Mouse (Mus musculus): ENCODE data around the gene Reep1. TPM values are rescaled to one million over a fixed set of nuclear protein-coding genes. Genes with fewer than 3 reads are reported as not detected.

Gene Reep1
- total and polyA plus RNA-seq, 2 experiments from 2014 or later, result 213 to 319 TPM

DNA sequence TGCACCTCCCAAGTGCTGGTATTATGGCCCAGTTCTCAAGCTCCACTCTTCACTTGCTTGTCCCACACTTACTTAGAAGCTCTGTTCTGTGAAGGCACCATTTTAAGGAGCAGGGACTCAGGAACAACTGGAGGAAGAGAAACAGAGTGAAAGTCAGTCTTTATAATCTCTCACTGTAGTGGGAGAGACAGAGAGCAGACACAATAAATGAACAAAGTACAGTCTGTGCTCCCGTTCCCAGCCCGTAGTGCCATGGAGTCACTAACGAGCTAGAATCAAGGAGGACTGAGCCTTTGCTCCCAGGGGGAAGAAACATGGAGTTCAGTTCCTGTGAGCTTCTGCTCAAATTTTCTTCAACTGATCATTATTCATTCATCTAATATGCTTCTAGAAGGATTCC lies 11.8 kb upstream of the Reep1 start:
- H3K4me1 ChIP-seq (ENCODE audit: insufficient read depth, low read length), result no peaks in the 10 kb centered on the region
- DNase-seq (ENCODE audit: low spot score) (no peak), ATAC-seq (no peak)
- WGBS, result 68% methylated on average over 3 of the region's 3 CpGs
- no peaks in the 10 kb centered on the region for H3K36me3 ChIP-seq (ENCODE audit: insufficient read depth, low read length)
- no peaks in the 10 kb centered on the region for H3K9me3 ChIP-seq (ENCODE audit: low read length)
- H3K4me3 ChIP-seq (ENCODE audit: low read length), result no peak overlapping the region
- H3K27me3 ChIP-seq (ENCODE audit: insufficient read depth, low read length), result no peaks in the 10 kb centered on the region
- no peak overlapping the region for H3K27ac ChIP-seq
- H3K4me2 ChIP-seq (ENCODE audit: low read depth, low read length), result no peak overlapping the region
- no peak overlapping the region for H3K9ac ChIP-seq (replicated peaks; ENCODE audit: low read length)
- TF ChIP-seq CTCF (IDR thresholded peaks at IDR 0.05; ENCODE audit: low read depth), result no peak

DNA sequence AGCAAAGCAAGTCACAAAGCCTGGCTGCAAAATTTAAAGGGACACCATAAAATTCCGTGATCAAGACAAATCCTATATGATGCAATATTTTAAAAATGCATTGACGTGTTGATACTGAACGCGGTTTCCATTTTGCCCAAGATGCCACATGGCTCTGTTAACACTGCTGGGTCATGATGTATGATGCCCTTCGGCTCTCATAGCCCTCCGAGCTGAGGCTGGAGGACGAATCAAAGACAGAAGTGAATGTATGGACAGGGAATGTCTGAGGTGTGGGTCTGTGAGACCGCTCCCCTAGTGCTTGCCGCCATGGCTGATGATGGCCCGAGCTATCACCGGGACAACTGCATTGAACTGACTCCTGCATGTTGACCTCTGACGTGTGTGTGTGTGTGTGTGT lies 490 bp upstream of the Reep1 start:
- no peaks in the 10 kb centered on the region for H3K27me3 ChIP-seq (ENCODE audit: insufficient read depth, low read length)
- 0 out of 2 replicates have a peak, but pooled peaks cover 9% of the 10 kb centered on the region for H3K4me1 ChIP-seq (ENCODE audit: insufficient read depth, low read length)
- H3K9ac ChIP-seq (replicated peaks; ENCODE audit: low read length), result no peak overlapping the region
- ATAC-seq, result 0 out of 2 replicates have a peak, but pooled peaks have one; percentile 11
- H3K9me3 ChIP-seq (ENCODE audit: low read length), result no peaks in the 10 kb centered on the region
- WGBS, result 68% methylated on average over 12 of the region's 12 CpGs
- H3K27ac ChIP-seq, result no peak overlapping the region
- DNase-seq (ENCODE audit: low spot score), result no peak
- 0 out of 2 replicates have a peak overlapping the region, but pooled peaks have one; percentile 76 for H3K4me3 ChIP-seq (ENCODE audit: low read length)
- H3K4me2 ChIP-seq (ENCODE audit: low read depth, low read length), result peak overlapping the region; percentile 73
- TF ChIP-seq CTCF (IDR thresholded peaks at IDR 0.05; ENCODE audit: low read depth), result no peak
- no peaks in the 10 kb centered on the region for H3K36me3 ChIP-seq (ENCODE audit: insufficient read depth, low read length)

DNA sequence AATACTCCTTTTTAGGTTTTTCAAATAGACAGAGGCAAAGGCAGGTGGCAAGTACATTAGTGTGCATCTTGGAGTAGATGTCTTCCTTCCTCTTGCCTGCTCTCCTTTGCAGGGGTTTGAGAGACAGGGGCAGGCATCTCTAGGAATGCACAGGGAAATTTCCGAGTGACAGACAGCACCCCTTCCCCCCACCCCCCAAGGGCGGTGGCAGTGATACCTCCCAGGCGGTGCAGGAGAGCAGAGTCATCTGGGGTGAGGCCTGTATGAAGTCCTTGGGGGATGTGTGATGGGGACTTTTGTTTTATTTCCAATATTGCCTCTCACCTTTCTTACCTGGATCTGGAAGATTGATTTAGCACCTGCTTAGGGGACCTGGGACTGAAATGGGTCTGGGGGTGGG lies 1.2 kb downstream of the Reep1 start:
- H3K9ac ChIP-seq (replicated peaks; ENCODE audit: low read length), result peak overlapping the region; percentile 90
- no peaks in the 10 kb centered on the region for H3K36me3 ChIP-seq (ENCODE audit: insufficient read depth, low read length)
- H3K4me1 ChIP-seq (ENCODE audit: insufficient read depth, low read length), result 0 out of 2 replicates have a peak, but pooled peaks cover 9% of the 10 kb centered on the region
- peak overlapping the region; percentile 73 for H3K4me2 ChIP-seq (ENCODE audit: low read depth, low read length)
- peak overlapping the region; percentile 93 for H3K27ac ChIP-seq
- peak; percentile 48 for ATAC-seq
- H3K9me3 ChIP-seq (ENCODE audit: low read length), result no peaks in the 10 kb centered on the region
- H3K27me3 ChIP-seq (ENCODE audit: insufficient read depth, low read length), result no peaks in the 10 kb centered on the region
- whole genome bisulfite sequencing, result 2% methylated on average over 3 of the region's 3 CpGs
- peak overlapping the region; percentile 76 for H3K4me3 ChIP-seq (ENCODE audit: low read length)
- peak; percentile 20 for DNase-seq (ENCODE audit: low spot score)
- TF ChIP-seq CTCF (IDR thresholded peaks at IDR 0.05; ENCODE audit: low read depth), result no peak

- no peak for TF ChIP-seq CTCF (IDR thresholded peaks at IDR 0.05; ENCODE audit: low read depth)
- H3K36me3 ChIP-seq (ENCODE audit: insufficient read depth, low read length), result no peaks in the 10 kb centered on the region
- 0 out of 2 replicates have a peak, but pooled peaks cover 9% of the 10 kb centered on the region for H3K4me1 ChIP-seq (ENCODE audit: insufficient read depth, low read length)
- H3K9me3 ChIP-seq (ENCODE audit: low read length), result no peaks in the 10 kb centered on the region
- no peaks in the 10 kb centered on the region for H3K27me3 ChIP-seq (ENCODE audit: insufficient read depth, low read length)
- no peak for DNase-seq (ENCODE audit: low spot score)
- 86% methylated on average over 3 of the region's 3 CpGs for WGBS
- no peak for ATAC-seq
- no peak overlapping the region for H3K4me3 ChIP-seq (ENCODE audit: low read length)
- H3K4me2 ChIP-seq (ENCODE audit: low read depth, low read length), result peak overlapping the region; percentile 5; the same call in 1 of the 2 replicates
- 0 out of 2 replicates have a peak overlapping the region, but pooled peaks have one; percentile 11 for H3K27ac ChIP-seq
- no peak overlapping the region for H3K9ac ChIP-seq (replicated peaks; ENCODE audit: low read length)
Measured at GRCm38 (mm10) chr6:71710323-71710722, 3.0 kb downstream of the Reep1 start.

DNA sequence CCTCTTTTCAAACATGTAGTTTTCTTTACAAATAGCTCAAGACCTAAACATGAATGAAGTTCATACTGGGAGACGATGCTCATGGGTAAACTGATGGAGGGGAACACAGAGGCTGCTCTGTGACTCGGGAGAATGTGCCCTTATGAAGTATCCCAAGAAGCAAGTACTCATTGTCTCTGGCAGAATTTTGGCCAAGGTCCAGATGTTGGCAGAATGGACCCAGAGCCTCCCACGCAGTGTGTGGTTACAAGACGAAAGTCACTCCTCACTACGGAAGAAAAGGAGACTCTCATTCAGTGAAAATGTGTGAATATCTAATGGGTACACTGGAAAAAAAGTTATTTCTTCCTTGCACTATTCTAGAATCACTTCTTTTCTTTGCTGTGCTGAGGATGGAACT lies 3.8 kb downstream of the Reep1 start:
- no peak overlapping the region for H3K27ac ChIP-seq
- no peaks in the 10 kb centered on the region for H3K36me3 ChIP-seq (ENCODE audit: insufficient read depth, low read length)
- DNase-seq (ENCODE audit: low spot score), result peak; percentile 53
- H3K4me1 ChIP-seq (ENCODE audit: insufficient read depth, low read length), result peaks cover 12% of the 10 kb centered on the region; the same call in 1 of the 2 replicates
- no peak overlapping the region for H3K4me2 ChIP-seq (ENCODE audit: low read depth, low read length)
- H3K4me3 ChIP-seq (ENCODE audit: low read length), result no peak overlapping the region
- no peaks in the 10 kb centered on the region for H3K27me3 ChIP-seq (ENCODE audit: insufficient read depth, low read length)
- no peak overlapping the region for H3K9ac ChIP-seq (replicated peaks; ENCODE audit: low read length)
- TF ChIP-seq CTCF (IDR thresholded peaks at IDR 0.05; ENCODE audit: low read depth), result no peak
- 43% methylated on average over 5 of the region's 5 CpGs for WGBS
- H3K9me3 ChIP-seq (ENCODE audit: low read length), result no peaks in the 10 kb centered on the region
- no peak for ATAC-seq

DNA sequence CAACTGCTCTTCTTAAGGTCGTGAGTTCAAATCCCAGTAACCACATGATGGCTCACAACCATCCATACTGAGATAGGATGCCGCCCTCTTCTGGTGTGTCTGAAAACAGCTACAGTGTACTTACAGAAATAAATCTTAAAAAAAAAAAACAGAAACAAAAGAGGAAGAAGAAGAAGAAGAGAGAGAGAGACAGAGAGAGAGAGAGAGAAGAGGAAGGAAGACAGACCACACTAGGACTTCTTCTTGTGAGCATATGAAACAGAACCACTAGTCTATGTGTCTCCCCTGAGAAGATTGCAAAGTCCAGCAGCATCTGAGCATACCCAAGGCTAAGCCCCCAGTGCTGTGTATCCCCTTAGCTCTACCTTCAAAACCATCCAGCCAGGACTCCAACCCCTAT lies 6.2 kb downstream of the Reep1 start:
- no peaks in the 10 kb centered on the region for H3K36me3 ChIP-seq (ENCODE audit: insufficient read depth, low read length)
- H3K4me3 ChIP-seq (ENCODE audit: low read length), result no peak overlapping the region
- no peak for ATAC-seq
- no peak overlapping the region for H3K27ac ChIP-seq
- no peaks in the 10 kb centered on the region for H3K9me3 ChIP-seq (ENCODE audit: low read length)
- H3K27me3 ChIP-seq (ENCODE audit: insufficient read depth, low read length), result no peaks in the 10 kb centered on the region
- H3K4me1 ChIP-seq (ENCODE audit: insufficient read depth, low read length), result peaks cover 11% of the 10 kb centered on the region; the same call in 1 of the 2 replicates
- no peak overlapping the region for H3K9ac ChIP-seq (replicated peaks; ENCODE audit: low read length)
- TF ChIP-seq CTCF (IDR thresholded peaks at IDR 0.05; ENCODE audit: low read depth), result peak; percentile 7; the same call in 1 of the 2 replicates
- 85% methylated on average over 2 of the region's 2 CpGs for WGBS
- no peak for DNase-seq (ENCODE audit: low spot score)
- no peak overlapping the region for H3K4me2 ChIP-seq (ENCODE audit: low read depth, low read length)

GRCm38 (mm10) chr6:71715006-71715405 lies 7.6 kb downstream of the Reep1 start:
- no peak for DNase-seq (ENCODE audit: low spot score)
- peaks cover 6% of the 10 kb centered on the region; the same call in 1 of the 2 replicates for H3K4me1 ChIP-seq (ENCODE audit: insufficient read depth, low read length)
- no peak overlapping the region for H3K4me3 ChIP-seq (ENCODE audit: low read length)
- 70% methylated on average over 5 of the region's 5 CpGs for WGBS
- no peak overlapping the region for H3K9ac ChIP-seq (replicated peaks; ENCODE audit: low read length)
- TF ChIP-seq CTCF (IDR thresholded peaks at IDR 0.05; ENCODE audit: low read depth), result no peak
- H3K9me3 ChIP-seq (ENCODE audit: low read length), result no peaks in the 10 kb centered on the region
- H3K4me2 ChIP-seq (ENCODE audit: low read depth, low read length), result no peak overlapping the region
- H3K27ac ChIP-seq, result no peak overlapping the region
- no peaks in the 10 kb centered on the region for H3K27me3 ChIP-seq (ENCODE audit: insufficient read depth, low read length)
- no peak for ATAC-seq
- H3K36me3 ChIP-seq (ENCODE audit: insufficient read depth, low read length), result no peaks in the 10 kb centered on the region

Measured in hindbrain, postnatal 0 days (tissue).